Mouse (Mus musculus): ENCODE results near the gene Arhgef16. TPM values are rescaled to one million over a fixed set of nuclear protein-coding genes. Genes with fewer than 3 reads are reported as not detected.

Gene Arhgef16
- total RNA-seq, 1 experiment: 4.2 TPM

GRCm38 (mm10) chr4:154236001-154236400, 65.5 kb downstream of the Arhgef16 start:
- H3K27ac ChIP-seq (ENCODE audit: insufficient read depth, low read depth, low read length, poor library complexity, severe bottlenecking): no peak overlapping the region

GRCm38 (mm10) chr4:154232295-154232694, 69.2 kb downstream of the Arhgef16 start:
- TF ChIP-seq MAFK (IDR thresholded peaks at IDR 0.05; ENCODE audit: insufficient read depth, low read depth, low read length) (no peak), ZC3H11A (IDR thresholded peaks at IDR 0.05; ENCODE audit: borderline replicate concordance, low read depth, low read length) (no peak), ZNF384 (IDR thresholded peaks at IDR 0.05; ENCODE audit: low read depth, low read length) (no peak), CHD2 (IDR thresholded peaks at IDR 0.05; ENCODE audit: low read depth, low read length) (no peak), HCFC1 (IDR thresholded peaks at IDR 0.05; ENCODE audit: borderline replicate concordance, insufficient read depth, low read length) (no peak)
- Histone ChIP-seq H3K9ac (ENCODE audit: insufficient read depth, low read depth, low read length, poor library complexity, severe bottlenecking) (no peak overlapping the region), H3K4me3 (ENCODE audit: insufficient read depth in 1 of 2, low read depth in 1 of 2, low read length in 2 of 2, poor library complexity in 1 of 2, severe bottlenecking in 1 of 2) (no peak overlapping the region), H3K36me3 (ENCODE audit: control insufficient read depth, insufficient read depth, low read length, poor library complexity, severe bottlenecking) (no peaks in the 10 kb centered on the region), H3K9me3 (ENCODE audit: control insufficient read depth, insufficient read depth, low read depth, low read length) (no peaks in the 10 kb centered on the region), H3K27ac (ENCODE audit: insufficient read depth, low read depth, low read length, poor library complexity, severe bottlenecking) (no peak overlapping the region), H3K4me1 (ENCODE audit: control insufficient read depth in 2 of 2, insufficient read depth in 2 of 2, low read length in 2 of 2, poor library complexity in 1 of 2) (peaks cover 5 to 25% of the 10 kb centered on the region in 2 experiments; a peak in 3 of 4 replicates)
- in situ Hi-C loops (cut with MboI; ENCODE audit: low sequenced_read_pairs in 2 of 2, unreplicated experiment in 2 of 2): no loop called here
- no peak for DNase-seq (ENCODE audit: low read depth, low spot score)

More at GRCm38 (mm10) chr4:154236001-154236400, 65.5 kb downstream of the Arhgef16 start:
- no peak for TF ChIP-seq CHD2 (IDR thresholded peaks at IDR 0.05; ENCODE audit: low read depth, low read length)
- no peak for TF ChIP-seq ZNF384 (IDR thresholded peaks at IDR 0.05; ENCODE audit: low read depth, low read length)
- TF ChIP-seq MAFK (IDR thresholded peaks at IDR 0.05; ENCODE audit: insufficient read depth, low read depth, low read length): no peak
- no peak for TF ChIP-seq ZC3H11A (IDR thresholded peaks at IDR 0.05; ENCODE audit: borderline replicate concordance, low read depth, low read length)
- no peak for TF ChIP-seq HCFC1 (IDR thresholded peaks at IDR 0.05; ENCODE audit: borderline replicate concordance, insufficient read depth, low read length)
- Histone ChIP-seq H3K4me3 (ENCODE audit: insufficient read depth in 1 of 2, low read depth in 1 of 2, low read length in 2 of 2, poor library complexity in 1 of 2, severe bottlenecking in 1 of 2) (no peak overlapping the region), H3K4me1 (ENCODE audit: control insufficient read depth in 2 of 2, insufficient read depth in 2 of 2, low read length in 2 of 2, poor library complexity in 1 of 2) (peaks cover 3 to 16% of the 10 kb centered on the region in 2 experiments; a peak in 2 of 4 replicates), H3K36me3 (ENCODE audit: control insufficient read depth, insufficient read depth, low read length, poor library complexity, severe bottlenecking) (no peaks in the 10 kb centered on the region), H3K9me3 (ENCODE audit: control insufficient read depth, insufficient read depth, low read depth, low read length) (no peaks in the 10 kb centered on the region), H3K9ac (ENCODE audit: insufficient read depth, low read depth, low read length, poor library complexity, severe bottlenecking) (no peak overlapping the region)
- DNase-seq (ENCODE audit: low read depth, low spot score): no peak
- in situ Hi-C loops (cut with MboI; ENCODE audit: low sequenced_read_pairs in 2 of 2, unreplicated experiment in 2 of 2): no loop called here

DNA sequence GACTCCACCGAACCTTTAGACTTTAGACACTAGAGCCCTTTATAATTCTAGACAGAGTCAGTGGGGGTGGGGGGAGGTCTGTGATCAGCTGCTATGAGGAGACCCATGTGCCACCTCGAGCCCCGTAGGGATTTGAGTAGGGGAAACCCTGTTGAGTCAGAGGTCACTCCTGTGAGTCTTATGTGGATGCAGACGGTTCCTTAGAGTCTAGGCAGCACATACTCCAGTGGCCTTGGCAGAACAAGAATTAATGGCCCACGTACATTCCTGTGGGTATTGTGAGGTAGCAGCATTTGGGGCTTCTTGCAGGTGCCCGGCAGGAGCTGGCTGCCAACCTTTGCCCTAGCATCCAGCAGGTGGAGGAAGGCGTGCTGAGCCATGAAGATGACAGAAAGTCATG, 70.1 kb downstream of the Arhgef16 start:
- DNase-seq (ENCODE audit: low read depth, low spot score): no peak
- no peaks in the 10 kb centered on the region for H3K36me3 ChIP-seq (ENCODE audit: control insufficient read depth, insufficient read depth, low read length, poor library complexity, severe bottlenecking)
- in situ Hi-C loops (cut with MboI; ENCODE audit: low sequenced_read_pairs in 2 of 2, unreplicated experiment in 2 of 2): no loop called here
- H3K4me3 ChIP-seq (ENCODE audit: insufficient read depth in 1 of 2, low read depth in 1 of 2, low read length in 2 of 2, poor library complexity in 1 of 2, severe bottlenecking in 1 of 2): no peak overlapping the region
- peaks cover 5 to 21% of the 10 kb centered on the region in 2 experiments; a peak in 3 of 4 replicates for H3K4me1 ChIP-seq (ENCODE audit: control insufficient read depth in 2 of 2, insufficient read depth in 2 of 2, low read length in 2 of 2, poor library complexity in 1 of 2)
- no peaks in the 10 kb centered on the region for H3K9me3 ChIP-seq (ENCODE audit: control insufficient read depth, insufficient read depth, low read depth, low read length)
- no peak overlapping the region for H3K9ac ChIP-seq (ENCODE audit: insufficient read depth, low read depth, low read length, poor library complexity, severe bottlenecking)
- H3K27ac ChIP-seq (ENCODE audit: insufficient read depth, low read depth, low read length, poor library complexity, severe bottlenecking): no peak overlapping the region
- no peak for TF ChIP-seq ZC3H11A (IDR thresholded peaks at IDR 0.05; ENCODE audit: borderline replicate concordance, low read depth, low read length)
- no peak for TF ChIP-seq ZNF384 (IDR thresholded peaks at IDR 0.05; ENCODE audit: low read depth, low read length)
- TF ChIP-seq HCFC1 (IDR thresholded peaks at IDR 0.05; ENCODE audit: borderline replicate concordance, insufficient read depth, low read length): no peak
- TF ChIP-seq MAFK (IDR thresholded peaks at IDR 0.05; ENCODE audit: insufficient read depth, low read depth, low read length): no peak
- TF ChIP-seq CHD2 (IDR thresholded peaks at IDR 0.05; ENCODE audit: low read depth, low read length): no peak

GRCm38 (mm10) chr4:154229569-154229968, 71.9 kb downstream of the Arhgef16 start:
- in situ Hi-C loops (cut with MboI; ENCODE audit: low sequenced_read_pairs in 2 of 2, unreplicated experiment in 2 of 2): no loop called here
- no peak for DNase-seq (ENCODE audit: low read depth, low spot score)
- H3K9ac ChIP-seq (ENCODE audit: insufficient read depth, low read depth, low read length, poor library complexity, severe bottlenecking): no peak overlapping the region
- no peak overlapping the region for H3K4me3 ChIP-seq (ENCODE audit: insufficient read depth in 1 of 2, low read depth in 1 of 2, low read length in 2 of 2, poor library complexity in 1 of 2, severe bottlenecking in 1 of 2)
- H3K27ac ChIP-seq (ENCODE audit: insufficient read depth, low read depth, low read length, poor library complexity, severe bottlenecking): no peak overlapping the region
- H3K4me1 ChIP-seq (ENCODE audit: control insufficient read depth in 2 of 2, insufficient read depth in 2 of 2, low read length in 2 of 2, poor library complexity in 1 of 2): peaks cover 5 to 21% of the 10 kb centered on the region in 2 experiments; a peak in 3 of 4 replicates
- H3K9me3 ChIP-seq (ENCODE audit: control insufficient read depth, insufficient read depth, low read depth, low read length): no peaks in the 10 kb centered on the region
- H3K36me3 ChIP-seq (ENCODE audit: control insufficient read depth, insufficient read depth, low read length, poor library complexity, severe bottlenecking): no peaks in the 10 kb centered on the region
- TF ChIP-seq HCFC1 (IDR thresholded peaks at IDR 0.05; ENCODE audit: borderline replicate concordance, insufficient read depth, low read length) (no peak), MAFK (IDR thresholded peaks at IDR 0.05; ENCODE audit: insufficient read depth, low read depth, low read length) (no peak), ZNF384 (IDR thresholded peaks at IDR 0.05; ENCODE audit: low read depth, low read length) (no peak), CHD2 (IDR thresholded peaks at IDR 0.05; ENCODE audit: low read depth, low read length) (no peak), ZC3H11A (IDR thresholded peaks at IDR 0.05; ENCODE audit: borderline replicate concordance, low read depth, low read length) (no peak)

Other genes with a start within 250 kb of the Arhgef16 start
- gene Trp73, start 161.5 kb downstream of the Arhgef16 start, total RNA-seq (2012; rRNA removed): 2.6 and 4.5 TPM in 2 replicates
- 24.9 and 29.0 TPM in 2 replicates for gene Wrap73, start 159.3 kb downstream of the Arhgef16 start, total RNA-seq (2012; rRNA removed)
- 64.5 and 68.1 TPM in 2 replicates for gene Tprgl, start 141.0 kb downstream of the Arhgef16 start, total RNA-seq (2012; rRNA removed)
- gene Megf6, start 130.9 kb downstream of the Arhgef16 start, total RNA-seq (2012; rRNA removed): 5.6 and 12.7 TPM in 2 replicates
- gene B230104I21Rik, start 34.5 kb upstream of the Arhgef16 start, total RNA-seq (2012; rRNA removed): not detected in 2 replicates